Mouse (Mus musculus) midbrain, embryonic 15.5 days (tissue): ENCODE measurements around the gene Zfp574. TPM values are rescaled to one million over a fixed set of nuclear protein-coding genes. Genes with fewer than 3 reads are reported as not detected.

Experiments
- ATAC-seq: fragments of 200-750 bp; cut with Nextera tagmentation; replicated peaks from 2 replicates; pipeline ENCODE4 v1.8.0; 2017; ENCODE audit warnings: moderate TSS enrichment
- H3K27ac ChIP-seq: fragments of 300-500 bp; sonication (generic); 2 replicates; pipeline ENCODE4 v1.5.1; 2015; ENCODE audit warnings: mild to moderate bottlenecking, inconsistent platforms
- H3K27me3 ChIP-seq: fragments of 300-500 bp; sonication (generic); replicated peaks from 2 replicates; pipeline ENCODE4 v1.6.1; 2015; ENCODE audit warnings: inconsistent platforms
- H3K36me3 ChIP-seq: fragments of 300-500 bp; sonication (generic); replicated peaks from 2 replicates; pipeline ENCODE4 v1.6.1; 2015; ENCODE audit warnings: inconsistent platforms
- H3K4me1 ChIP-seq: fragments of 300-500 bp; sonication (generic); 2 replicates; pipeline ENCODE4 v1.6.1; 2015; ENCODE audit warnings: inconsistent platforms
- H3K4me2 ChIP-seq: fragments of 300-500 bp; sonication (generic); 2 replicates; pipeline ENCODE4 v1.6.1; 2015; ENCODE audit warnings: inconsistent platforms, mild to moderate bottlenecking, moderate library complexity
- H3K4me3 ChIP-seq: fragments of 300-500 bp; sonication (generic); 2 replicates; pipeline ENCODE4 v1.5.1; 2015; ENCODE audit warnings: mild to moderate bottlenecking, inconsistent platforms
- H3K9ac ChIP-seq: fragments of 300-500 bp; sonication (generic); 2 replicates; pipeline ENCODE4 v1.6.1; 2015; ENCODE audit warnings: mild to moderate bottlenecking, inconsistent platforms
- H3K9me3 ChIP-seq: fragments of 300-500 bp; sonication (generic); 2 replicates; pipeline ENCODE4 v1.6.1; 2016; ENCODE audit warnings: inconsistent platforms
- WGBS: fragments of 180-500 bp; shearing (Covaris S2); methylation state at CpG from one replicate; pipeline ENCODE4 v1.1.7; 2015; ENCODE audit warnings: mixed read lengths; 5-methylcytosine and 5-hydroxymethylcytosine counted together
- microRNA-seq: library from miRNA; unstranded; fragments of <30 nt; microRNA quantifications from one replicate; pipeline ENCODE4, GENCODE M21; 2016
- polyA plus RNA-seq: library from polyadenylated mRNA; unstranded; fragments of >200 nt; fragmentation: Nextera tagmentation; extraction: Ambion mirVana; gene quantifications from 2 replicates; pipeline ENCODE4 v1.2.1, GENCODE M21; 2015

The Zfp574 gene
- polyA plus RNA-seq, 1 experiment from 2014 or later, result 39.1 TPM

- H3K36me3 ChIP-seq, result no peaks in the 10 kb centered on the region
- WGBS, result 71% methylated on average over 9 of the region's 9 CpGs
Observed at GRCm38 (mm10) chr7:25127971-25128370, 55.6 kb downstream of the Zfp574 start.

DNA sequence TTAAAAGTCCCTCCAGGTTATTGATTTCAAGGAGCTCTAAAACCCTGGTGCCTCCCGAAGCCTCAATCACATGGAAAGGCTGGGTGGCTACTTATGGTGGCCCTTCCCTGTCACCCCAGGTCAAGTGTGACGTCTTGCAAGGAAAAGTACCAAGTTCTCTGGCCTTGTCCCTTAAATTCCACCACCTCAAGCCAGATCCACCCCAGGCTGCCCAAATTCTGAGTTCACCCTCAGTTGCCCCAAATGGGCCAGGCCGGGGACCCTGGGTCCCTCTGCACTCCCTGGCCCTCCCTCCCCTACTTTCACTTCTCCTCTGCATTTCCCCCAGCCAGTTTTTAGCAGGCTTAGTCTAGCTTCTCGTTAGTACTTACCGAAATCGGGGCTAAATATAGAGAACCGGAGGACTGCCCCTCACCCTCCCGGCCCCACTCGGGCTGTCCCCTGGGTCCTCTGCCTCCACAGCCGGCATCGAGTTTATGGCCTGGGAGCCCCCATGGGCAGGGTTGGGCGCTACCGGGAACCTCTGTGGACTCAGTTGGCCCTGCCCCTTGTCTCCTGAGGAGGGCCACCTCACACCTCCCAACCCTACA is 57.1 kb downstream of the Zfp574 start:
- no peak overlapping the region for H3K9ac ChIP-seq
- H3K9me3 ChIP-seq, result no peaks in the 10 kb centered on the region
- H3K4me1 ChIP-seq, result peaks cover 22% of the 10 kb centered on the region
- no peaks in the 10 kb centered on the region for H3K36me3 ChIP-seq
- 63% methylated on average over 13 of the region's 13 CpGs for WGBS
- no peak overlapping the region for H3K4me2 ChIP-seq
- H3K27me3 ChIP-seq, result no peaks in the 10 kb centered on the region; the same call in 1 of the 2 replicates
- no peak for ATAC-seq
- H3K4me3 ChIP-seq, result no peak overlapping the region
- H3K27ac ChIP-seq, result no peak overlapping the region

More at GRCm38 (mm10) chr7:25127971-25128370, 55.6 kb downstream of the Zfp574 start:
- Histone ChIP-seq H3K9me3 (no peaks in the 10 kb centered on the region), H3K27me3 (no peaks in the 10 kb centered on the region; the same call in 1 of the 2 replicates), H3K9ac (no peak overlapping the region), H3K4me1 (peaks cover 8% of the 10 kb centered on the region), H3K4me3 (no peak overlapping the region), H3K27ac (no peak overlapping the region), H3K4me2 (no peak overlapping the region)
- ATAC-seq, result no peak

GRCm38 (mm10) chr7:25130565-25130964 is 58.2 kb downstream of the Zfp574 start:
- ATAC-seq, result no peak
- H3K27me3 ChIP-seq, result no peaks in the 10 kb centered on the region; the same call in 1 of the 2 replicates
- H3K9ac ChIP-seq, result no peak overlapping the region
- H3K27ac ChIP-seq, result no peak overlapping the region
- no peaks in the 10 kb centered on the region for H3K36me3 ChIP-seq
- WGBS, result 73% methylated on average over 11 of the region's 11 CpGs
- H3K4me3 ChIP-seq, result no peak overlapping the region
- no peak overlapping the region for H3K4me2 ChIP-seq
- no peaks in the 10 kb centered on the region for H3K9me3 ChIP-seq
- peaks cover 29% of the 10 kb centered on the region for H3K4me1 ChIP-seq

GRCm38 (mm10) chr7:25131247-25131646 is 58.9 kb downstream of the Zfp574 start:
- no peak overlapping the region for H3K4me2 ChIP-seq
- H3K36me3 ChIP-seq, result no peaks in the 10 kb centered on the region
- H3K27me3 ChIP-seq, result no peaks in the 10 kb centered on the region; the same call in 1 of the 2 replicates
- ATAC-seq, result no peak
- no peak overlapping the region for H3K4me3 ChIP-seq
- H3K9ac ChIP-seq, result no peak overlapping the region
- no peaks in the 10 kb centered on the region for H3K9me3 ChIP-seq
- H3K27ac ChIP-seq, result no peak overlapping the region
- WGBS, result 89% methylated on average over 11 of the region's 11 CpGs
- peaks cover 29% of the 10 kb centered on the region for H3K4me1 ChIP-seq

- 12% methylated on average over 25 of the region's 25 CpGs for WGBS
- Histone ChIP-seq H3K27ac (no peak overlapping the region), H3K4me3 (no peak overlapping the region), H3K4me1 (peaks cover 29% of the 10 kb centered on the region), H3K36me3 (no peaks in the 10 kb centered on the region), H3K27me3 (no peaks in the 10 kb centered on the region; the same call in 1 of the 2 replicates), H3K9me3 (no peaks in the 10 kb centered on the region), H3K4me2 (no peak overlapping the region; the same call in 1 of the 2 replicates), H3K9ac (no peak overlapping the region)
- ATAC-seq, result peak; percentile 30
Observed at GRCm38 (mm10) chr7:25132318-25132960, 60.1 kb downstream of the Zfp574 start.

Small RNA genes within 50 kb of the gene (microRNA-seq; reads per million reads assigned to microRNA genes)
- 1.3 reads per million for gene Mir6537

Other genes starting within 250 kb of the Zfp574 start
- 34.4 and 34.5 TPM in 2 replicates for gene Gm9844, start 210.4 kb upstream of the Zfp574 start, polyA plus RNA-seq
- 0.13 TPM in 1 of 2 replicates, not detected in the other for gene Lypd4, start 202.6 kb upstream of the Zfp574 start, polyA plus RNA-seq
- 0.13 and 0.41 TPM in 2 replicates for gene Dmrtc2, start 202.5 kb upstream of the Zfp574 start, polyA plus RNA-seq
- gene Rps19, start 188.2 kb upstream of the Zfp574 start, polyA plus RNA-seq, result 1,081 and 1,108 TPM in 2 replicates
- 0.42 and 0.49 TPM in 2 replicates for gene Cd79a, start 175.2 kb upstream of the Zfp574 start, polyA plus RNA-seq
- 69.9 and 70.0 TPM in 2 replicates for gene Arhgef1, start 169.7 kb upstream of the Zfp574 start, polyA plus RNA-seq
- gene Gm4881, start 128.1 kb upstream of the Zfp574 start, polyA plus RNA-seq, result 5.0 and 6.4 TPM in 2 replicates
- gene Rabac1, start 99.8 kb upstream of the Zfp574 start, polyA plus RNA-seq, result 275 and 289 TPM in 2 replicates
- 405 and 430 TPM in 2 replicates for gene Atp1a3, start 66.6 kb upstream of the Zfp574 start, polyA plus RNA-seq
- 19.5 and 22.1 TPM in 2 replicates for gene Grik5, start 221 bp upstream of the Zfp574 start, polyA plus RNA-seq
- gene Pou2f2, start 107.2 kb downstream of the Zfp574 start, polyA plus RNA-seq, result 45.5 and 59.1 TPM in 2 replicates
- 18.5 and 18.7 TPM in 2 replicates for gene Dedd2, start 148.0 kb downstream of the Zfp574 start, polyA plus RNA-seq
- 1.8 and 1.9 TPM in 2 replicates for gene Zfp526, start 148.9 kb downstream of the Zfp574 start, polyA plus RNA-seq
- 19.5 TPM in 2 replicates for gene Gsk3a, start 165.3 kb downstream of the Zfp574 start, polyA plus RNA-seq
- gene Erf, start 178.2 kb downstream of the Zfp574 start, polyA plus RNA-seq, result 3.3 and 5.3 TPM in 2 replicates
- 42.1 and 45.9 TPM in 2 replicates for gene Cic, start 195.1 kb downstream of the Zfp574 start, polyA plus RNA-seq
- 671 and 679 TPM in 2 replicates for gene Pafah1b3, start 225.4 kb downstream of the Zfp574 start, polyA plus RNA-seq
- 3.7 and 4.5 TPM in 2 replicates for gene Prr19, start 228.8 kb downstream of the Zfp574 start, polyA plus RNA-seq
- 94.8 and 102 TPM in 2 replicates for gene Tmem145, start 233.5 kb downstream of the Zfp574 start, polyA plus RNA-seq
- gene Megf8, start 244.6 kb downstream of the Zfp574 start, polyA plus RNA-seq, result 27.0 and 27.4 TPM in 2 replicates